Mouse (Mus musculus) small intestine, adult 2 months (tissue): ENCODE data around the gene Ttc28.

Source experiments
- CTCF ChIP-seq: fragments of 200-500 bp; IDR thresholded peaks from 2 replicates; pipeline ENCODE4 v1.5.1; 2012; ENCODE audit warnings: low read depth, mild to moderate bottlenecking, control low read depth, inconsistent platforms, low read length, moderate library complexity, mixed read lengths; ENCODE audit not compliant: insufficient replicate concordance, insufficient read length; ENCODE audit errors: extremely low read depth
- POLR2A ChIP-seq: fragments of 200-500 bp; IDR thresholded peaks from 2 replicates; pipeline ENCODE4 v1.6.1; 2012; ENCODE audit warnings: low read depth, mild to moderate bottlenecking, control low read depth, inconsistent platforms, low read length, moderate library complexity

- no peak for TF ChIP-seq CTCF
- no peak for TF ChIP-seq POLR2A
These were observed 145.0 kb downstream of the Ttc28 start for GRCm38 (mm10) chr5:111024621-111025020.
